Mouse (Mus musculus): Measurements from ENCODE around the gene Btaf1. TPM values are rescaled to one million over a fixed set of nuclear protein-coding genes. Genes with fewer than 3 reads are reported as not detected.

Gene Btaf1
- polyA plus RNA-seq, 1 experiment from 2014 or later, result 12.3 TPM

DNA sequence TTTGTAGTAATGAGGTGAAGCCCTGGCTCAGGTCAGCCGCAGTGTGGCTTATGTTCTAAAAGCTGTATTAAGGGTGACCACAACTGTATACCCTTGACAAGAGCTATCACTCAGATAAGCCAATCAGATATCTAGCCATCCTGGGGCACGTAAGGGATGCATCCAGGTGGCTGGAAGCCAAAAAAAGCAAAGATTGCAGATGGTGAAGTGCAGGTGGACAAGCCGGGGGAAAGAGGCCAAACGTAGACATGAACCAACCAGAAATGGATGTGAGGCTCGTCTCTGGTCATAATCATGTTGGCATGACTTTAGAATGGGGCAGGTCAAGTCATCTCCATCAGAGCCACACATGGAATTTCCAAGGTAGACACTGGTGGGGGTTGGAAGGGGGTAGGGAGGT lies 105.6 kb downstream of the Btaf1 start:
- Histone ChIP-seq H3K36me3 (0 out of 2 replicates have a peak, but pooled peaks cover 7% of the 10 kb centered on the region), H3K4me2 (replicated peaks) (no peak overlapping the region), H3K4me3 (replicated peaks) (no peak overlapping the region), H3K27ac (no peak overlapping the region), H3K27me3 (no peaks in the 10 kb centered on the region), H3K9me3 (no peaks in the 10 kb centered on the region), H3K4me1 (replicated peaks) (no peaks in the 10 kb centered on the region), H3K9ac (replicated peaks) (no peak overlapping the region)
- WGBS, result 92% methylated on average over 5 of the region's 5 CpGs
- no peak for ATAC-seq

GRCm38 (mm10) chr19:37032364-37032763 lies 106.5 kb downstream of the Btaf1 start:
- H3K4me1 ChIP-seq (replicated peaks), result no peaks in the 10 kb centered on the region
- no peak overlapping the region for H3K4me3 ChIP-seq (replicated peaks)
- WGBS, result 80% methylated on average over 2 of the region's 2 CpGs
- H3K9ac ChIP-seq (replicated peaks), result no peak overlapping the region
- no peaks in the 10 kb centered on the region for H3K27me3 ChIP-seq
- ATAC-seq, result no peak
- H3K36me3 ChIP-seq, result 0 out of 2 replicates have a peak, but pooled peaks cover 7% of the 10 kb centered on the region
- no peak overlapping the region for H3K27ac ChIP-seq
- H3K4me2 ChIP-seq (replicated peaks), result no peak overlapping the region
- H3K9me3 ChIP-seq, result no peaks in the 10 kb centered on the region

DNA sequence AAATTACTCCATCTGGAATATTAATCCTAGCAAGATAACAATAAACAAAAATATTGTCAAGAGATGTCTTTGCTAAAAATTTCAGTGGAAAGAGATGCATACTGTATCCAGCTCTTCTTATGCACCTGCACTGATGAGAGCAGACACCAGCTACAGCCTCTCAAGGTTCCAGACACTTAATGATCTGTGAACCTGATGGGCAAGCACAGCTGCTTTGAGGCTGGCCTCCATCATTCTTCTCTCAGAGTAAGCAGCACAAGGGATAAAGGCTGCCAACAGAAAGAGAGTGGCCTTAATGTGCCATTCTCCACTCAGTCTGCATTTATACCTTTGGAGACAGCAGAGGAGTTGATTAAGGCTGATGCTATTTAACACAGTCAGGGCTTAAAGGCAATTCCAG lies 115.0 kb downstream of the Btaf1 start:
- Histone ChIP-seq H3K9ac (replicated peaks) (no peak overlapping the region), H3K27ac (no peak overlapping the region), H3K27me3 (no peaks in the 10 kb centered on the region), H3K4me1 (replicated peaks) (no peaks in the 10 kb centered on the region), H3K36me3 (peaks cover 9% of the 10 kb centered on the region; the same call in 1 of the 2 replicates), H3K4me2 (replicated peaks) (no peak overlapping the region), H3K9me3 (no peaks in the 10 kb centered on the region), H3K4me3 (replicated peaks) (no peak overlapping the region)
- ATAC-seq, result no peak

DNA sequence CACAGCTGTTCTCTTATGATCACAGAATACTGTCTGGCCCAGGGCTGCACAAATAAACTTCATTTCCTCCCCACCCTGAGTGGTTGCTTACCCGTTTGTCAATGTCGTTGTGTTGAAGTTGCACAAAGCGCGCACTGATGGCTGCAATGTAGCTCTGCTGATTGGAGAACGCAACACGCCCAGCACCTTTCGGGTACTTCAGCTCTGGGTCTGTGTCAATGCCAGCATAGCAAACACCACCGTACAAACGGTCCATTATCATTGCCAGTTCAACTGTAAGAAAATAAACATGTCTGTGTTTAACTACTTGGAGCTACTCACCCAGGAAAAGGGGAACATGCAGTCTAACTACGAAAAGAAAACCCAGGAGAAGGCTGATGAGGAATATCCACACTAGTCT lies 118.6 kb downstream of the Btaf1 start:
- ATAC-seq, result no peak
- H3K9me3 ChIP-seq, result no peaks in the 10 kb centered on the region
- H3K4me3 ChIP-seq (replicated peaks), result no peak overlapping the region
- no peak overlapping the region for H3K4me2 ChIP-seq (replicated peaks)
- 88% methylated on average over 10 of the region's 10 CpGs for WGBS
- peaks cover 9% of the 10 kb centered on the region; the same call in 1 of the 2 replicates for H3K36me3 ChIP-seq
- H3K4me1 ChIP-seq (replicated peaks), result no peaks in the 10 kb centered on the region
- no peaks in the 10 kb centered on the region for H3K27me3 ChIP-seq
- H3K27ac ChIP-seq, result no peak overlapping the region
- H3K9ac ChIP-seq (replicated peaks), result no peak overlapping the region

DNA sequence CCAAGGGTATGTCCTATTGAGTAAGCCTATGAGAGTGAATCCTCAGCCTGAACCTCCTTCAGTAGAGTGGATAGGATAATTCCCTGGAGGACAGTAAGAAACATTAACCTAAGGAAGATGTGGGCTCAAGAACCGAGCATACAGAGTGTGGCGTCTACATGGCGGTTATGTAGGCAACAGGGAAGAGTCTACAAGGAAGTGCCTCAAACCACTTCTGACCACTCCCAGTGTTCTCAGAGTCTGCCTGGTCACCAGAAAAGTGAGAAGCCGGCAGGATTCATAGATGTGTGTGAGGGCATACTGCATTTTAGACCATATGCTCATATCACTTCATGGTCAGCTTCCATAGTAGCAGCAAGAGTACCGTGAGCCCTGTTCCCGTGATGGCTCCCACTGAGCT lies 122.6 kb downstream of the Btaf1 start:
- Histone ChIP-seq H3K4me2 (replicated peaks) (no peak overlapping the region), H3K9ac (replicated peaks) (no peak overlapping the region), H3K9me3 (no peaks in the 10 kb centered on the region), H3K4me3 (replicated peaks) (no peak overlapping the region), H3K4me1 (replicated peaks) (no peaks in the 10 kb centered on the region), H3K27ac (no peak overlapping the region), H3K27me3 (no peaks in the 10 kb centered on the region), H3K36me3 (0 out of 2 replicates have a peak, but pooled peaks cover 4% of the 10 kb centered on the region)
- no peak for ATAC-seq
- WGBS, result 91% methylated on average over 6 of the region's 6 CpGs

DNA sequence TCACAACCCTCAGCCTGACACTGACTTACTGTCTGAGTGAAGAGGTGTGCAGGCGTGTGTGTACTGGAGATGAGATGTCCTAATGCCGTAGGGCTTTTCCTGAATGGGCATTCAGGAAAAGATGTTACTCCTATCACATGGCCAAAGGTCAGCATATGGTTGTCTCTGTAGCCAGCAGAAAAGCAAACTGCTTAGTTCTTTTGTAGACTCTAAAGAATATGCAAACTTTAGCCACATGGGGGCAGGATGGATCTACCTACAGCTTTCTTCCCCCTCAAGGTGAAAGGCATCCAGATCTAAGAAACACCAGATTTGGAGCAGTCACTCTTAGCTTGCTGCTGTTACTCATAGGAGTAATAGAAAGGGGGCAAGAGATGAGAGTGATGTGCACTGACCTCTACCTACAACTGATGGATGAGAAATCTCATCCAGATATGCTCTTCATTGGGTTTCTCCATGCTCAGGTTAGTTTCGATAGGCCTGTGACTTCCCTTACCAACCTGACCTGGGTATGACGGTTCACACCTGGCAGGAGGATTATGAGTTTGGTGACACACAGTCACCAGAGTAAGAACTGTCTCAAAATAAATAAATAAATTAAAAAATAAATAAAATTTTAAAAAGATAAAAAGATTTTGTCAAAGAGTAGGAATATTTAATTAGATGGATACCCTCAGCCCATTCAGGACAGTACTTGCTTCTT lies 124.9 kb downstream of the Btaf1 start:
- Histone ChIP-seq H3K9me3 (no peaks in the 10 kb centered on the region), H3K36me3 (no peaks in the 10 kb centered on the region), H3K27me3 (no peaks in the 10 kb centered on the region), H3K4me1 (replicated peaks) (no peaks in the 10 kb centered on the region), H3K4me3 (replicated peaks) (no peak overlapping the region), H3K27ac (no peak overlapping the region), H3K4me2 (replicated peaks) (no peak overlapping the region), H3K9ac (replicated peaks) (no peak overlapping the region)
- peak; percentile 27; the same call in 1 of the 2 replicates for ATAC-seq
- WGBS, result 72% methylated on average over 4 of the region's 4 CpGs

GRCm38 (mm10) chr19:37055976-37056556 lies 130.2 kb downstream of the Btaf1 start:
- Histone ChIP-seq H3K4me2 (replicated peaks) (no peak overlapping the region), H3K4me1 (replicated peaks) (no peaks in the 10 kb centered on the region), H3K9ac (replicated peaks) (no peak overlapping the region), H3K4me3 (replicated peaks) (no peak overlapping the region), H3K9me3 (no peaks in the 10 kb centered on the region), H3K27ac (no peak overlapping the region), H3K36me3 (no peaks in the 10 kb centered on the region), H3K27me3 (no peaks in the 10 kb centered on the region)
- WGBS, result 90% methylated on average over 4 of the region's 4 CpGs
- no peak for ATAC-seq

- H3K27me3 ChIP-seq, result no peaks in the 10 kb centered on the region
- no peaks in the 10 kb centered on the region for H3K9me3 ChIP-seq
- H3K4me1 ChIP-seq (replicated peaks), result no peaks in the 10 kb centered on the region
- H3K9ac ChIP-seq (replicated peaks), result no peak overlapping the region
- H3K4me2 ChIP-seq (replicated peaks), result no peak overlapping the region
- 62% methylated on average over 8 of the region's 8 CpGs for WGBS
- H3K36me3 ChIP-seq, result no peaks in the 10 kb centered on the region
- ATAC-seq, result no peak
- H3K4me3 ChIP-seq (replicated peaks), result no peak overlapping the region
- H3K27ac ChIP-seq, result no peak overlapping the region
These were observed 131.5 kb downstream of the Btaf1 start for GRCm38 (mm10) chr19:37057161-37057905.

- no peak overlapping the region for H3K4me3 ChIP-seq (replicated peaks)
- H3K27me3 ChIP-seq, result no peaks in the 10 kb centered on the region
- no peak overlapping the region for H3K4me2 ChIP-seq (replicated peaks)
- no peak overlapping the region for H3K9ac ChIP-seq (replicated peaks)
- H3K36me3 ChIP-seq, result no peaks in the 10 kb centered on the region
- H3K27ac ChIP-seq, result no peak overlapping the region
- no peak for ATAC-seq
- WGBS, result 63% methylated on average over 2 of the region's 2 CpGs
- H3K4me1 ChIP-seq (replicated peaks), result no peaks in the 10 kb centered on the region
- no peaks in the 10 kb centered on the region for H3K9me3 ChIP-seq
These were observed 133.7 kb downstream of the Btaf1 start for GRCm38 (mm10) chr19:37059623-37060022.

DNA sequence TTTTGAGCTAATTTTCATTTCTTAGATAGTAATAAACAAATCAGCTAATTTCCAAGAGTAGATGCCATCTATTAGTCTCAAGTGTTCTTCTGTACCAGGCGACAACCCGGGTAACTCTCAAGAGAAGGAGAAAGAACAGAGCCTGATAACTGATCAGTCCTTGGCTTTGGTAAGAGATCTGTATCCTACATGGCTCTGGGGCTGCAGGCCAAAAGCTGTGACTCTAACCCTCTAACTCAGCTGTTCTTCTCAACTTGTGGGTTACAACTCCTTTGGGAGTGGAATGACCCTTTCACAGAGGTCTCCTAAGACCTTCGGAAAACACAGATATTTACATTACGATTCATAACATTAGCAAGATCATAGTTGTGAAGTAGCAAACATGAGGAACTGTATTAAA lies 134.2 kb downstream of the Btaf1 start:
- 92% methylated on average over 4 of the region's 4 CpGs for WGBS

More for the DNA sequence above, 134.2 kb downstream of the Btaf1 start:
- ATAC-seq, result no peak
- Histone ChIP-seq H3K4me1 (replicated peaks) (no peaks in the 10 kb centered on the region), H3K27ac (no peak overlapping the region), H3K4me3 (replicated peaks) (no peak overlapping the region), H3K36me3 (no peaks in the 10 kb centered on the region), H3K4me2 (replicated peaks) (no peak overlapping the region), H3K27me3 (no peaks in the 10 kb centered on the region), H3K9ac (replicated peaks) (no peak overlapping the region), H3K9me3 (no peaks in the 10 kb centered on the region)

All from midbrain, embryonic 13.5 days (tissue).